Mouse (Mus musculus) MEL (cell line): Measurements from ENCODE around the gene Mcat.

Experiments used
- POLR2A ChIP-seq, 2 experiments: IDR thresholded peaks; 2 replicates each; pipeline ENCODE4 v1.6.1; 2011 to 2012; ENCODE audit warnings: low read length in 2 of 2, mild to moderate bottlenecking in 2 of 2, control low read depth in 1 of 2, improper control_type of control experiment in 1 of 2, low read depth in 1 of 2, moderate library complexity in 1 of 2; ENCODE audit not compliant: control insufficient read depth in 1 of 2, insufficient read depth in 1 of 2, poor library complexity in 1 of 2
- USF1 ChIP-seq: IDR thresholded peaks from 2 replicates; pipeline ENCODE4 v1.6.1; 2014; ENCODE audit warnings: low read depth, mild to moderate bottlenecking, inconsistent platforms, low read length, improper control_type of control experiment, moderate library complexity

- TF ChIP-seq POLR2A (IDR thresholded peaks at IDR 0.05; ENCODE audit: control insufficient read depth in 1 of 2, insufficient read depth in 1 of 2, low read depth in 1 of 2, low read length in 2 of 2, poor library complexity in 1 of 2) (no peak), USF1 (no peak)
Observed at GRCm38 (mm10) chr15:83541647-83542287, 21.8 kb downstream of the Mcat start.
